Mouse (Mus musculus): ENCODE results near the gene Wsb1.

DNA sequence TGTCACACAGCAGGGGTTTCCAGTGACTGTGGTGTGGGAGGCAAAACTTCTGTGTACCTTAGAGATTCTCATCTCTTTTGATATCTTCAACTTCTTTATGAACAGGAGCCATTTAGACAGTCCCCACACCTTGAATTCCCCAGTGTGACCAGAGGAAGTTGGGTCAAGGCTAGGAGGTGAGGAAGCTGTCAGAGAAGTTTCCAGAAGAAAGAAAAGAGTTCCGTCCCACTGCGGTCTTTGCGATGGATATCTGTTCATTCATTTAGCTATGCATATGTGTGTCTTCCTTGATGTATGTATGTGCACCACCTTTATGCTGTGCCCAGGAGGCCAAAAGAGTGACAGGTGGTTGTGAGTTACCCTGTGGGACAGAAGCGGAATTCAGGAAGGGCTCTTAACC, 46.0 kb downstream of the Wsb1 start:
- no peak for TF ChIP-seq POLR2A (IDR thresholded peaks at IDR 0.05; ENCODE audit: insufficient read depth, low read depth, low read length)
- TF ChIP-seq CTCF (IDR thresholded peaks at IDR 0.05; ENCODE audit: insufficient read depth, low read depth, low read length): no peak

All from olfactory bulb, adult 2 months (tissue).